Mouse (Mus musculus) heart, postnatal 0 days (tissue): ENCODE data around the gene Stat5a. TPM values are rescaled to one million over a fixed set of nuclear protein-coding genes. Genes with fewer than 3 reads are reported as not detected.

Experiments used
- ATAC-seq: fragments of 200-750 bp; cut with Nextera tagmentation; 2 replicates; pipeline ENCODE4 v1.8.0; 2017; ENCODE audit warnings: low read depth, moderate number of reproducible peaks, moderate library complexity; ENCODE audit not compliant: insufficient read depth
- DNase-seq: peaks from one replicate; pipeline ENCODE4 v3.0.0-alpha.2; 2016; ENCODE audit warnings: low spot score
- H3K27ac ChIP-seq: fragments of 300-500 bp; sonication (generic); 2 replicates; pipeline ENCODE4 v1.5.1; 2014; ENCODE audit warnings: low read depth, mild to moderate bottlenecking
- H3K27me3 ChIP-seq: fragments of 300-500 bp; sonication (generic); 2 replicates; pipeline ENCODE4 v1.6.1; 2014; ENCODE audit warnings: low read length, mixed read lengths; ENCODE audit not compliant: control insufficient read depth, insufficient read depth
- H3K36me3 ChIP-seq: fragments of 300-500 bp; sonication (generic); replicated peaks from 2 replicates; pipeline ENCODE4 v1.6.1; 2014; ENCODE audit warnings: low read length, mixed read lengths; ENCODE audit not compliant: control insufficient read depth, insufficient read depth
- H3K4me1 ChIP-seq: fragments of 300-500 bp; sonication (generic); 2 replicates; pipeline ENCODE4 v1.6.1; 2014; ENCODE audit warnings: antibody characterized with exemption; ENCODE audit not compliant: control insufficient read depth, insufficient read depth
- H3K4me2 ChIP-seq: fragments of 300-500 bp; sonication (generic); 2 replicates; pipeline ENCODE4 v1.6.1; 2014; ENCODE audit warnings: low read depth, mild to moderate bottlenecking, low read length, moderate library complexity
- H3K4me3 ChIP-seq: fragments of 300-500 bp; sonication (generic); 2 replicates; pipeline ENCODE4 v1.5.1; 2014; ENCODE audit warnings: low read depth, low read length
- H3K9ac ChIP-seq: fragments of 300-500 bp; sonication (generic); replicated peaks from 2 replicates; pipeline ENCODE4 v1.6.1; 2014; ENCODE audit warnings: low read depth, low read length, mixed read lengths
- H3K9me3 ChIP-seq: fragments of 300-500 bp; sonication (generic); replicated peaks from 2 replicates; pipeline ENCODE4 v1.6.1; 2016; ENCODE audit warnings: low read length; ENCODE audit not compliant: control insufficient read depth
- CTCF ChIP-seq: IDR thresholded peaks from 2 replicates; pipeline ENCODE4 v1.5.1; 2016; ENCODE audit warnings: antibody characterized with exemption, control low read depth, low read depth
- EP300 ChIP-seq: IDR thresholded peaks from 2 replicates; pipeline ENCODE4 v1.6.1; 2016; ENCODE audit warnings: antibody characterized with exemption, low read depth
- WGBS: fragments of 180-500 bp; shearing (Covaris S2); extraction: QIAGEN DNeasy Blood & Tissue Kit; methylation state at CpG from one replicate; pipeline ENCODE4 v1.1.7; 2014; 5-methylcytosine and 5-hydroxymethylcytosine counted together
- polyA plus RNA-seq: library from polyadenylated mRNA; unstranded; fragments of >200 nt; fragmentation: Nextera tagmentation; extraction: Ambion mirVana; gene quantifications from 2 replicates; pipeline ENCODE4 v1.2.1, GENCODE M21; 2015
- total RNA-seq: library from RNA; depleted of rRNA; stranded (reverse); fragments of >200 nt; gene quantifications from 2 replicates; pipeline ENCODE4 v1.2.3, GENCODE M21; 2014; ENCODE audit warnings: low replicate concordance

Stat5a gene
- total and polyA plus RNA-seq, 2 experiments from 2014 or later: 11.7 to 12.6 TPM

- H3K4me2 ChIP-seq: no peak overlapping the region
- TF ChIP-seq CTCF: no peak
- TF ChIP-seq EP300: no peak
- H3K9ac ChIP-seq: no peak overlapping the region
- DNase-seq (no peak), ATAC-seq (no peak)
- 50% methylated on average over 10 of the region's 10 CpGs for WGBS
- H3K27me3 ChIP-seq: no peaks in the 10 kb centered on the region
- no peaks in the 10 kb centered on the region; the same call in 1 of the 2 replicates for H3K4me1 ChIP-seq
- H3K36me3 ChIP-seq: peaks cover 4% of the 10 kb centered on the region
- no peaks in the 10 kb centered on the region for H3K9me3 ChIP-seq
- H3K27ac ChIP-seq: no peak overlapping the region
- no peak overlapping the region for H3K4me3 ChIP-seq
Measured at GRCm38 (mm10) chr11:100870256-100870967, 11.3 kb downstream of the Stat5a start.

DNA sequence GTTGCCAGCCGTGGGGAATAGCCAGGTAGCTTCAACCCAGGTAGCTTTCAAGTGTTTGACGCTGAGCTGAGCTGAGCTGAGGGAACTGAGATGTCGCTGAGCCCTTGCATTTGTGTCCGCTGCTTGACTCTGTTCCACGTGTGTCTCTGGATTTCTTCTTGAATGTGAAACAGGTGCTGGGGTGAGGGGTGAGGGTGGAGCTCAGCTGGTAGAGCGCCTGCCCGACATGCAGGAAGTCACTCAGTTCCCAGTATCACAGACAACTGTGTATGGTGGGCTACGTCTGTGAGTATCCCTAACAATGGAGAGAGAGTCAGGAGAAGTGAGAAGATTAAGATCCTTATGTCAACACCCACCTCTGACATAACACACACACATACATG lies 11.8 kb downstream of the Stat5a start:
- H3K4me1 ChIP-seq: no peaks in the 10 kb centered on the region; the same call in 1 of the 2 replicates
- DNase-seq: no peak
- 63% methylated on average over 8 of the region's 8 CpGs for WGBS
- peaks cover 4% of the 10 kb centered on the region; the same call in 1 of the 2 replicates for H3K36me3 ChIP-seq
- H3K27me3 ChIP-seq: no peaks in the 10 kb centered on the region
- ATAC-seq: no peak
- H3K9ac ChIP-seq: no peak overlapping the region
- no peak for TF ChIP-seq CTCF
- no peak for TF ChIP-seq EP300
- H3K9me3 ChIP-seq: no peaks in the 10 kb centered on the region
- no peak overlapping the region for H3K4me2 ChIP-seq
- H3K4me3 ChIP-seq: no peak overlapping the region
- no peak overlapping the region for H3K27ac ChIP-seq

GRCm38 (mm10) chr11:100875761-100876160 lies 16.6 kb downstream of the Stat5a start:
- Histone ChIP-seq H3K27ac (no peak overlapping the region), H3K4me1 (no peaks in the 10 kb centered on the region; the same call in 1 of the 2 replicates), H3K36me3 (peaks cover 26% of the 10 kb centered on the region), H3K4me3 (no peak overlapping the region), H3K9me3 (no peaks in the 10 kb centered on the region), H3K9ac (no peak overlapping the region), H3K27me3 (no peaks in the 10 kb centered on the region), H3K4me2 (no peak overlapping the region)
- ATAC-seq: no peak
- WGBS: 75% methylated on average over 3 of the region's 3 CpGs
- DNase-seq: no peak
- no peak for TF ChIP-seq EP300
- no peak for TF ChIP-seq CTCF

GRCm38 (mm10) chr11:100879321-100880078 lies 20.3 kb downstream of the Stat5a start:
- peaks cover 30% of the 10 kb centered on the region for H3K36me3 ChIP-seq
- H3K27me3 ChIP-seq: no peaks in the 10 kb centered on the region
- DNase-seq (no peak), ATAC-seq (no peak)
- no peak for TF ChIP-seq CTCF
- TF ChIP-seq EP300: no peak
- no peak overlapping the region for H3K4me3 ChIP-seq
- H3K4me2 ChIP-seq: no peak overlapping the region
- no peak overlapping the region for H3K27ac ChIP-seq
- 73% methylated on average over 15 of the region's 15 CpGs for WGBS
- H3K9me3 ChIP-seq: no peaks in the 10 kb centered on the region
- no peak overlapping the region for H3K9ac ChIP-seq
- no peaks in the 10 kb centered on the region for H3K4me1 ChIP-seq

DNA sequence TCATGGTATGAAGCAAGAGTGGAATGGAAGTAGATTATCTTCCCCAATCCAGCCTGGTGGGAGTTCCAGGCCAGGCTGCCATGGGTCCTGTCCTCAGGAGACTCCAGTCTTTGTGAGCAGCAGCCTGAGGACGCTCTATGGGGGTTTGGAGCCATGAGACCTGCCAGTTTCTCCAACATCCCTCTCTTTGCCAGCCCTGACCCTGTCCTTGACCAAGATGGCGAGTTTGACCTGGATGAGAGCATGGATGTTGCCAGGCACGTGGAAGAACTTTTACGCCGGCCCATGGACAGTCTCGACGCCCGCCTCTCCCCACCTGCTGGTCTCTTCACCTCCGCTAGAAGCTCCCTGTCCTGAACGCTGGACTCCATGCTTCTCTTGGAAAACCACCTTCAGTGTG lies 24.5 kb downstream of the Stat5a start:
- no peak for TF ChIP-seq EP300
- no peak for TF ChIP-seq CTCF
- H3K27me3 ChIP-seq: no peaks in the 10 kb centered on the region
- no peak overlapping the region for H3K27ac ChIP-seq
- DNase-seq (no peak), ATAC-seq (no peak)
- H3K9me3 ChIP-seq: no peaks in the 10 kb centered on the region
- no peak overlapping the region for H3K4me3 ChIP-seq
- no peak overlapping the region for H3K9ac ChIP-seq
- WGBS: 89% methylated on average over 10 of the region's 10 CpGs
- H3K4me2 ChIP-seq: no peak overlapping the region
- peaks cover 45% of the 10 kb centered on the region for H3K36me3 ChIP-seq
- H3K4me1 ChIP-seq: no peaks in the 10 kb centered on the region
